Mouse (Mus musculus): ENCODE measurements at regions not wholly inside any gene's neighbourhood (a gene's known extent, or its start where the extent isn't known, plus 50 kb on each side); places are given as distances from the start of the nearest gene placed in this dataset.

GRCm38 (mm10) chr10:56712611-56713105, 335.5 kb downstream of the Gja1 start:
- no peak for TF ChIP-seq CTCF (IDR thresholded peaks at IDR 0.05; ENCODE audit: borderline replicate concordance, insufficient read depth, low read length)
- TF ChIP-seq POLR2A (IDR thresholded peaks at IDR 0.05; ENCODE audit: low read depth, low read length) = no peak
- no peak overlapping the region for H3K4me3 ChIP-seq (ENCODE audit: insufficient read depth, low read length)
- H3K4me1 ChIP-seq (ENCODE audit: control insufficient read depth, insufficient read depth, low read length) = no peaks in the 10 kb centered on the region
- no peak overlapping the region for H3K27ac ChIP-seq (ENCODE audit: insufficient read depth, low read length)

- H3K4me1 ChIP-seq (ENCODE audit: control insufficient read depth, insufficient read depth, low read length) = no peaks in the 10 kb centered on the region
- no peak overlapping the region for H3K27ac ChIP-seq (ENCODE audit: insufficient read depth, low read length)
- H3K4me3 ChIP-seq (ENCODE audit: insufficient read depth, low read length) = no peak overlapping the region
- TF ChIP-seq POLR2A (IDR thresholded peaks at IDR 0.05; ENCODE audit: low read depth, low read length) = no peak
- no peak for TF ChIP-seq CTCF (IDR thresholded peaks at IDR 0.05; ENCODE audit: borderline replicate concordance, insufficient read depth, low read length)
Observed at GRCm38 (mm10) chr10:56737073-56737472, 359.9 kb downstream of the Gja1 start.

DNA sequence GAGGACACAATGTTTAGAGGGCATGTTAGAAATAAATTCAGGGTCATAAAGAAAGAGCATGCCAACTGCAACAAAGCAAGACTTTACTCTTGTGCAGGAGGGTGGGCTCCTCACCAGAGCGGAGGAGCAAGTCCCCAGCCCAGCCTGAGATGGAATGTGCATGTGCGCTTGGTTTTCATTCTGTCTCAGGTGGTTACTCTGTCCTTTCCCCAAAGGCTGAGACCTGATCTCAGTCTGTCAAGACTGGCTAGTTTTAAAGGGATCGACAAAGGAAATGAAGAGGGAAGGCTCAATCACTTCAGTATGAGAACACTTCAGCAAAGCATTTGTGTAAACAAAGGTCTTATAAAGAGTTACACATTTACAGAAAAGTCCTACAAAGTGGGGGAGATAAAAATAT, 362.5 kb downstream of the Gja1 start:
- TF ChIP-seq CTCF (IDR thresholded peaks at IDR 0.05; ENCODE audit: borderline replicate concordance, insufficient read depth, low read length) (no peak), POLR2A (IDR thresholded peaks at IDR 0.05; ENCODE audit: low read depth, low read length) (no peak)
- no peak overlapping the region for H3K27ac ChIP-seq (ENCODE audit: insufficient read depth, low read length)
- no peak overlapping the region for H3K4me3 ChIP-seq (ENCODE audit: insufficient read depth, low read length)
- no peaks in the 10 kb centered on the region for H3K4me1 ChIP-seq (ENCODE audit: control insufficient read depth, insufficient read depth, low read length)

GRCm38 (mm10) chr10:56752134-56752533, 375.0 kb downstream of the Gja1 start:
- TF ChIP-seq POLR2A (IDR thresholded peaks at IDR 0.05; ENCODE audit: low read depth, low read length) (no peak), CTCF (IDR thresholded peaks at IDR 0.05; ENCODE audit: borderline replicate concordance, insufficient read depth, low read length) (no peak)

GRCm38 (mm10) chr10:56753576-56753975, 376.4 kb downstream of the Gja1 start:
- TF ChIP-seq CTCF (IDR thresholded peaks at IDR 0.05; ENCODE audit: borderline replicate concordance, insufficient read depth, low read length) (no peak), POLR2A (IDR thresholded peaks at IDR 0.05; ENCODE audit: low read depth, low read length) (no peak)
- H3K4me1 ChIP-seq (ENCODE audit: control insufficient read depth, insufficient read depth, low read length) = no peaks in the 10 kb centered on the region

More at GRCm38 (mm10) chr10:56752134-56752533, 375.0 kb downstream of the Gja1 start:
- Histone ChIP-seq H3K4me3 (ENCODE audit: insufficient read depth, low read length) (no peak overlapping the region), H3K27ac (ENCODE audit: insufficient read depth, low read length) (no peak overlapping the region), H3K4me1 (ENCODE audit: control insufficient read depth, insufficient read depth, low read length) (no peaks in the 10 kb centered on the region)

GRCm38 (mm10) chr10:56754546-56755175, 377.5 kb downstream of the Gja1 start:
- Histone ChIP-seq H3K4me1 (ENCODE audit: control insufficient read depth, insufficient read depth, low read length) (no peaks in the 10 kb centered on the region), H3K27ac (ENCODE audit: insufficient read depth, low read length) (no peak overlapping the region), H3K4me3 (ENCODE audit: insufficient read depth, low read length) (no peak overlapping the region)
- TF ChIP-seq CTCF (IDR thresholded peaks at IDR 0.05; ENCODE audit: borderline replicate concordance, insufficient read depth, low read length) = no peak
- no peak for TF ChIP-seq POLR2A (IDR thresholded peaks at IDR 0.05; ENCODE audit: low read depth, low read length)

More at GRCm38 (mm10) chr10:56753576-56753975, 376.4 kb downstream of the Gja1 start:
- Histone ChIP-seq H3K27ac (ENCODE audit: insufficient read depth, low read length) (no peak overlapping the region), H3K4me3 (ENCODE audit: insufficient read depth, low read length) (no peak overlapping the region)

DNA sequence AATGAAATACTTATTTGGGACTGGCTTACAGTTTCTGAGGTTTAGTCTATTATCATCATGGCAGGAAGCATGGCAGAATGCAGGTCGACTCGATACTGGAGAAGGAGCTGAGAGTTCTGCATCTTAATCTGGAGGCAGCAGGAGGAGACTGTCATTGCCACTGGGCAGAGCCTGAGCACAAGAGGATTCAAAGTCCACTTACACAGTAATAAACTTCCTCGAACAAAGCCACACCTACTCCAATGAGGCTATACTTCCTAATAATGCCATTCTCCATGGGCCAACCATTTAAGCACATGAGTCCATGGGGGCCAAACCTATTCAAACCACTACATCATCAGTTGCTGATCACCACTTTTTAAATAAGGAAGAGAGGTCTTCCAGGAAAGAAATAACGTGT, 393.5 kb downstream of the Gja1 start:
- Histone ChIP-seq H3K27ac (ENCODE audit: insufficient read depth, low read length) (no peak overlapping the region), H3K4me3 (ENCODE audit: insufficient read depth, low read length) (no peak overlapping the region), H3K4me1 (ENCODE audit: control insufficient read depth, insufficient read depth, low read length) (no peaks in the 10 kb centered on the region)
- no peak for TF ChIP-seq CTCF (IDR thresholded peaks at IDR 0.05; ENCODE audit: borderline replicate concordance, insufficient read depth, low read length)
- TF ChIP-seq POLR2A (IDR thresholded peaks at IDR 0.05; ENCODE audit: low read depth, low read length) = no peak

GRCm38 (mm10) chr10:56782265-56782664, 405.1 kb downstream of the Gja1 start:
- peaks cover 6% of the 10 kb centered on the region for H3K4me1 ChIP-seq (ENCODE audit: control insufficient read depth, insufficient read depth, low read length)
- no peak overlapping the region for H3K4me3 ChIP-seq (ENCODE audit: insufficient read depth, low read length)
- H3K27ac ChIP-seq (ENCODE audit: insufficient read depth, low read length) = no peak overlapping the region
- TF ChIP-seq CTCF (IDR thresholded peaks at IDR 0.05; ENCODE audit: borderline replicate concordance, insufficient read depth, low read length) = no peak
- TF ChIP-seq POLR2A (IDR thresholded peaks at IDR 0.05; ENCODE audit: low read depth, low read length) = no peak

DNA sequence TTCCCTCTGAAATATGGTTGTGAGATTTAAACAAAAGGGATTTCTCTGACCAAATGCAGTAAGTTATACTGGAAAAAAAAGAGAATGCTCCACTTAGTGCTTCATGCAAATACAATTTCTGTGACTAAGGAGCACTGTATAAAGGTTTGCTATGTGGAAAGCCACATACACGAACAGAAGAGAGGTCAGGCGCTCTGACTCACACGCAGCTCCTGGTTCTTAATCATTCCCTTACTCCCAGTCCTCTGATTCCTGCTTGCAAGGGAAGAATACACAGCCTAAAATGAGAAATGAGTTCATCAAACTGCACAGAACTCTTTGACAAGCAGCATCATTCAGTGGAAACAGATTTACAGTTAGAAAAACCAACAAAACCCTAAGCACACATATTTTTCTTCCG, 406.8 kb downstream of the Gja1 start:
- Histone ChIP-seq H3K27ac (ENCODE audit: insufficient read depth, low read length) (peak overlapping the region; percentile 94), H3K4me1 (ENCODE audit: control insufficient read depth, insufficient read depth, low read length) (peaks cover 6% of the 10 kb centered on the region)
- TF ChIP-seq POLR2A (IDR thresholded peaks at IDR 0.05; ENCODE audit: low read depth, low read length) (no peak), CTCF (IDR thresholded peaks at IDR 0.05; ENCODE audit: borderline replicate concordance, insufficient read depth, low read length) (no peak)

GRCm38 (mm10) chr10:56788081-56788480, 411.0 kb downstream of the Gja1 start:
- no peak for TF ChIP-seq CTCF (IDR thresholded peaks at IDR 0.05; ENCODE audit: borderline replicate concordance, insufficient read depth, low read length)
- no peak for TF ChIP-seq POLR2A (IDR thresholded peaks at IDR 0.05; ENCODE audit: low read depth, low read length)
- H3K27ac ChIP-seq (ENCODE audit: insufficient read depth, low read length) = no peak overlapping the region
- no peak overlapping the region for H3K4me3 ChIP-seq (ENCODE audit: insufficient read depth, low read length)
- peaks cover 2% of the 10 kb centered on the region; the same call in 1 of the 2 replicates for H3K4me1 ChIP-seq (ENCODE audit: control insufficient read depth, insufficient read depth, low read length)

More for the DNA sequence above, 406.8 kb downstream of the Gja1 start:
- no peak overlapping the region for H3K4me3 ChIP-seq (ENCODE audit: insufficient read depth, low read length)
